Mouse (Mus musculus) kidney, adult 8-10 months (tissue): ENCODE measurements at regions not wholly inside any gene's neighbourhood (a gene's known extent, or its start where the extent isn't known, plus 50 kb on each side); places are given as distances from the start of the nearest gene placed in this dataset.

Source experiments
- DNase-seq, 2 experiments: peaks; one replicate each; pipeline ENCODE4 v3.0.0; 2022

- no peak for DNase-seq
Observed at GRCm38 (mm10) chr7:70834787-70835461, 468.4 kb upstream of the Nr2f2 start.

DNA sequence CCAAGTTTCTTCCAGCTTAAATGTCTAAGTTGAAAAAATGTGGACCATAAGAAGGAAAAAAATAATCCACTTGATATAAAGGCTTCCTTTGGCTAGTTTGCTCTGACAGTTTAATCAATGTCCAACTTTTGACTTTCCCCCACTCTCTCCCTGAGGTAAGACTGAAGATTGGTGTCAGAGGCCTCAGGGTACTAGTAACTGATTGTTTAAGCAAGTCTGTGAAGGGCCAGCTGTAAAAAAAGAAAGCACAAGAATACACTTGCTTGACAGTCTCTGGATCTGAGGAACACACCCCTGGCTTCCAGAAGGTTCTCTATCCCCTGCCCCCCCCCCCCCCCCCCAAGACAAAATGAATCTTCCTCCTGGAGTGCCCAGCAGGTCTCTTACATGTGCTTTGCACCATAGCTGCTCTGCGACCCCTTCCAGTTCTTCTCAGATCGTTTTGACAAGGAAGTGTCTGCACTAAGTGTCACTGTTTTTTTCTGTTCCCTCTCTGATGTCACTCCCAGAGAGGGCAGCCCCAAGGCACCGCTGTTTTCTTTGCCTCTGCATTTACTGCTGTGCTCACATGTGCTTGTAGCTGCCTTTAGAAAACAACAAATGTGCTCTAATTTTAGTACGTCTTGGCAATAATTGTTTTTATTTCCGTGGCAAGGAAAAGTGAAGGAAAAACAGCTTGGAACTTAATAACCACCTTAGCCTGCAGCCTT lies 462.1 kb upstream of the Nr2f2 start:
- DNase-seq: peak in 1 of 2 experiments; percentile 57

DNA sequence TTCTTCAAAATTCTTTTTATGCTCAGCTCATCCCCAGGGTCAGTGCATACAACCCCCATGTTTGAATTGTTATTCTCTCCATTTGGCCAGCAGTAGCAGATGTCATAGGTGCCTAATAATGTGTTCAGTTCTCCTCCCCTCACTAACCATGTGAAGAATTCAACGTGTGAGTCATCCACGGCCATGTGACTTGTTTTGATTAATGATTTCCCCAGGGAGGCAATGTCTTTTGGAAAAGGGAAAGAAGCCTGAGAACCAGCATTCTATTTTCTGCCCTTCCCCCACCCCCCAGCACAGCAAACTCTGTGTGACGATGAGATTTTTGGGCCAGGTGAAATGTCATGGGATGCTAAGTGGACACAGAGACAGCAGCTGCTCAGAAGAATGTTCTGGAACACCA lies 459.5 kb upstream of the Nr2f2 start:
- DNase-seq: peak in 1 of 2 experiments; percentile 52

- DNase-seq: peak; percentile 51 to 54
Observed at GRCm38 (mm10) chr7:70823020-70823419, 456.5 kb upstream of the Nr2f2 start.

DNA sequence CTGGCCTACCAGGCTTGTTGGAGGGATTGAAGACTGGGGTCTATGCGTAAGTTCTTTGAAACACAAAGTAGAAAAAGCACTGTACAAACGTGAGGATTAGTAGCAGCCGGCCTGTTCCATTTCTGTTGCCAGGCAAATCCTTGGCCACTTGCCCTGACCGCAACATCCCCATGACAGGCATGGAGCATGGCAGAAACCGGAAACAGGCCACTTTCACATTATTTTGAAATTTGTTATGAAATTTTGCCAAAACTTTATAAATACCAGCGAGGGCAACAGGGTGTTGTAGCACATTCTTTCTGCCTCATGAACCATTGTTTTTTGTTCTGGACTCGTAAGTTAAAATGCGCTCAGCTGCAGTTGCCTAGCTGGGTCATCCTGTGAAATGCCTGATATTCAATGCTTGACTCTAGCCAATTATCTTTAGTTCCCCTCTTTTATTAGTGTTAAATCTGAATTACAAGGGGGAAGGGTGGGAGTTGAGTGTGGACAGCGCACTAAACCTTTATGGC lies 455.8 kb upstream of the Nr2f2 start:
- DNase-seq: peak; percentile 75 to 78

GRCm38 (mm10) chr7:70821861-70822260 lies 455.3 kb upstream of the Nr2f2 start:
- DNase-seq: no peak

- DNase-seq: no peak
Observed at GRCm38 (mm10) chr7:70817347-70817913, 450.9 kb upstream of the Nr2f2 start.

- DNase-seq: no peak
Observed at GRCm38 (mm10) chr7:70814391-70814790, 447.9 kb upstream of the Nr2f2 start.

DNA sequence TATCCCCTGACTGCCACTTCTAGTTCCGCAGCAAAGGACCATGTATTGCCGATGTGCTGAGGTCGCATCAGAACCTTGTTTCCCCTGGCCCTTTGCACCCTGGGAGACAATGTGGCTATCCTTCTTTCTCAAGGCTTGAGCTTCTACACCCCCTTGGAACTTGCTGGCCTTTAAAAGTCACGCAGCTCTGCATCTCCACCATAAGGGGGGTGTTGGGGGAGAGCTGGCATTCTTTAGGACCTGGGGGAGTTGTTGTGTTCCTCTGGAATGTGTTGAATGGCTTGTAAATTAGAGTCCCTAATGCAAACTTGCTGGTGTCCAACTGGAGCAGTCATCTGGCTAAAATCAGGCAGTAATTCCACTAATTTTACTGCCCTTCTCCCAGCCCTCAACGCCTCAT lies 446.6 kb upstream of the Nr2f2 start:
- DNase-seq: peak in 1 of 2 experiments; percentile 19

DNA sequence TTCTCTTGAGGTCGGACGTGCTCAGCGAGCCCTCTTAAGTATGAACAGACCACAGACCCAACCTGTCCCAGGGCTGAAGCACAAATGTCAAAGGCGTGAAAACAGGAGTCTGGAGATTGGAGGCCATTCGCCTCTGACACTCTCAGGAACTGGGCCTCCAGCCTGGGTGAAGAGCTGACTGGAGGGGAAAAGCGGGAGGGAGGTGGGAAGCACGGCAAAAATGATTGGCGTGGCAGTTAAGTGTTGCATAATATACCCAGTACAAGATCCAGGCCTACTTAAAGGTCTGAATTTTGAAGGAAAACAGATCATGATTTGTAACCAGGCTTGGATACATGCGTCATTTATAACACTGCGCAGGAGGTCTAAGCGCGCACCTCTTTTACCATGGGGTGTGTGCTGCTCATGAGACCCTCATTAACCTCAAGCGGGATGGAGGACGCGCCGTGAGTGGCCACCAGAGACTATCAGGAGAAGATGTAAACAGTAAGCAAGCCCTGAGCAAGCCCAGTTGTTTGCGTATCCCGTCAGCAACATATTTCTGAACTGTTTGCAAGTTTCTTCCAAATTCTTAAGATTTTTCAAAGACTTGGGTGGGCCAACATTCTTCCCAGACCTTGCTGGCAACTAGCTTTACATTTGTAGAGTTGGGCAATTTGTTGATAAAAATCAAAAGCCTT lies 444.0 kb upstream of the Nr2f2 start:
- no peak for DNase-seq

GRCm38 (mm10) chr7:70804281-70804680 lies 437.7 kb upstream of the Nr2f2 start:
- DNase-seq: no peak

DNA sequence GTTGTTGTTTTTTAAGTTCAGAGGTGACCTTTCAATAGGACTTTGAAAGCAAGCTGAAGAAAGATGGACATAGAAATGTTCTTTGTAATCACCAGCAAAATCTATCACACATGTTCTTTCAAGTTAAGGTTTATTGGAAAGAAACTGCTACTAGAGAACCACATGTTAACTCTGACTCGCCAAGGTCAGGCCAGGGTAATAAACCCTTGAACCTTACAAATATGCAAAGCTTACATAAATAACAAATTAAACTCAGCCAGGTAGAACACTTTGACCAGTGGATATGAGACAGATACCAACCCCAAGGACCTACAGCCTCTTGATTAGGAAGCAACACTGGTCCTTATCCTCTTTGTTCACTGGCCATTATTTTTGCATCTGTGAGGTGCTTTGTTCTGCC lies 433.4 kb upstream of the Nr2f2 start:
- DNase-seq: peak; percentile 37 to 69

DNA sequence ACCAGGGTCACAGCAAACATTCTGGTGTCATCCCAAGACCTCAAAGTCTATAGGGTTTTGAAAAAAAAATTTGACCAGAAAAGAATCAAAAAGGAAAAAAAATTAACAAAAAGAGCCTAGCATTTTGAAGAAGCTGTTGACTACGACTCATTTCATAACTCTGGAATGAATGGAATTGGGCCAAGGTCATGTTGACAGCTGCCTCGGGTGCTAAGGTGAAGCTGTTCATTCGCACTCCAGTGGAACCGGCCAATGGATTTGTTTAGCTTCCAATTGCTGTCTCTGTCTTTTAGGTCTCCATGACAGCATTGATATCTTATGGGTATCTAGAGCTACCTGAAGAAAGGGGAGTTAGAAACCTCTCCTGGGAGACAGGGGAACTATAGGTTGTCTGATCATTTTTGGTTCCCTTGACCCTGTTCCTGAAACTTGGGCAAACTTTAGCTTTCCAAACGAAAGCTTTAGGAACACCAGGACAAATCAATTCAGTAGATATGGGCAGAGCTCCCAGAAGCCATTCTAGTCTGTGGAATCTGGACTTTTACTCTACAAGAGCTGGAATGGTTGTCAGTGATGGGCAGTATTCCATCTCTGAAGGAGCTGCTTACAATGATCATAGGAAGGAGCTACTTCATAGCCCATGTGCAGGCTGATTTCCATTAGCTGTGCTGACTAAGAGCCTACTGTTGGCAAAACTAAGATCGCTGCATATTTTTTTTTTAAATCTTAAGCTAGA lies 432.7 kb upstream of the Nr2f2 start:
- DNase-seq: peak; percentile 39 to 54

- DNase-seq: peak in 1 of 2 experiments; percentile 52
Observed at GRCm38 (mm10) chr7:70796038-70796760, 429.7 kb upstream of the Nr2f2 start.

GRCm38 (mm10) chr7:70788902-70789796 lies 422.6 kb upstream of the Nr2f2 start:
- DNase-seq: no peak

- no peak for DNase-seq
Observed at GRCm38 (mm10) chr7:70787966-70788365, 421.4 kb upstream of the Nr2f2 start.

DNA sequence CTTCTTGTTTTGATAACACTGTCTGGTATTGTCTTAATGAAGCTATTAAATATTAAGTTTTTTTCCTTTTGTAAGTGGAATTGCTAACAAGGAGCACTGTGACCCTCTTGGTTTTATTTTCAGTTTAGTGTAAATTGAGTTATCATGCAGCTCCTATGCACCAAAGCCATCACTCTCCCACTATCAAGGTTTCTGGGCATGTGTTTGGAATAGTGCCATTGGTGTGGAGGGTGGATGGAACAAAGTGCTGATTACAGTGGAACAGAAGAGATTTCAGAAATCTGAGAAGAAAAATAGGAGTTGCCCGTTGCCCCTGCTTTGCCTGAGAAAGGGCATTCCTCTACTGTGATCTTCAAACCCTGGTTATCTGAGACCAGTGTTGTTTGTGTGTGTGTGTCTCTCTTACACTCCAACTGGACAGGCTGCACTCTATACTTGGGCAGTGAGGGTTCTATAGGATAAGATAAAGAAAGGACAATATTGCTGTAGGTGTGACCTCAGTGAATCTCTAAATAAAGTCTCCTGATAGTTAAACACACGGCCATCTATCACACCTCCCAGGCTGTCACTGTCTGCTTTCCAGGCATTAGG lies 414.3 kb upstream of the Nr2f2 start:
- DNase-seq: no peak

DNA sequence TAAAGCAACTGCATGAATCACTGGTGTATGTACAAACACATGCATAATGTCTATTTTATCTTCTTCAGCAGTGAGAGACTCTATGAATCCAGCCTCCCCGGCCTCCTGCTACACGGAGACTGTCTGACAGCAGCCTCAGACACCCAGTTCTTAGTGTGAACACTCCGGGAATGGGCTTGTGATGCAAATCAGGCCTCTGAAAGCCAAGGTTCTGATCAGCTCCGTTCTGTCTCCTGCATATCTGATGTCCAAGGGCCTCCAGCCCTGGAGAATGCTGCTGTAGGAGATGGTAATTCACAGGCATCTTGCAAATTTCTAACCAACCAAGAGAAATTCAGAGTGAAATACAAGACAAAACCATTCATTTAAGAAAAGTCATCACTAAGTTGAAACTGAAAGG lies 411.2 kb upstream of the Nr2f2 start:
- DNase-seq: no peak

DNA sequence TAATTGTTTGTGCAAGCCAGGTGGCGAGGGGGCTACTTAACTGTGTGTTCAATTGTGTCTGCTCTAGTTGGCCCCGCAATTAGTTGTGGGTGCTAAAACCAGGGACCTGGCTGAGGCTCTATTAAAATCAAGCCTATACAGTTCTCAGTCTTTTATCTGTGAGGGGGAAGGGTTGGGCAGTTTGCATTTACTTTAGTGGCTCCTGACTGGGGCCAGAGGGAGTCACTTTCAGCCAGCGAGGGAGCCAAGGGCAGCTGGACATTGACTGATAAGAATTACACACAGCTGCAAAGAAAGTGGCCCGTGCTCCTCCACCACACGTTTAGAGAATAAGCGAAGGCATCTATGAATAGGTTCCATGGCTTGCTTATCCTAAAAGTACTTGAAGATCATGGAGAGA lies 403.1 kb upstream of the Nr2f2 start:
- no peak for DNase-seq

DNA sequence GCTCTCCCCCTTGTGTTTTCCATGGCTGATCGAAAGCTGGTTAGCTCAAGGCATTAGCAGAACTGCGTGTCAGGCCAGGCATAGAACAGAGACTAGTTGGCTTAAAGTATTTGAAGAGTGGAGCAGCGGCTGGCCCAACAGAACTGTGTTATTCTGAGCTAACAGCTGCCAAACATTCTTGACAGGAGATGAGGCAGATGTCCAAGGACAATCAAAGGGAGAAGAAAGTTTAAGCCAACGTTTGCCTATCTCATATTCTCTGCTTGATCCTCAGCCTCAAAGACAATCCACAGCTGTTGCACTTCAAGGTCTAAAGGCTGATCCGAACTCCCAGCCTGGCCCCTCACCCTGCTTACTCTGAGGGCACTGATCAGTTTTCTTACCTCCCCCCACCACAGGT lies 401.2 kb upstream of the Nr2f2 start:
- no peak for DNase-seq
